Mouse (Mus musculus) liver, embryonic 14.5 days (tissue): ENCODE measurements around the gene Six5.

ENCODE experiments used
- CTCF ChIP-seq: IDR thresholded peaks from 2 replicates; pipeline ENCODE4 v1.5.1; 2016; ENCODE audit warnings: antibody characterized with exemption, low read depth, control low read depth
- EP300 ChIP-seq: IDR thresholded peaks from 2 replicates; pipeline ENCODE4 v1.6.1; 2016; ENCODE audit warnings: antibody characterized with exemption, low read depth

DNA sequence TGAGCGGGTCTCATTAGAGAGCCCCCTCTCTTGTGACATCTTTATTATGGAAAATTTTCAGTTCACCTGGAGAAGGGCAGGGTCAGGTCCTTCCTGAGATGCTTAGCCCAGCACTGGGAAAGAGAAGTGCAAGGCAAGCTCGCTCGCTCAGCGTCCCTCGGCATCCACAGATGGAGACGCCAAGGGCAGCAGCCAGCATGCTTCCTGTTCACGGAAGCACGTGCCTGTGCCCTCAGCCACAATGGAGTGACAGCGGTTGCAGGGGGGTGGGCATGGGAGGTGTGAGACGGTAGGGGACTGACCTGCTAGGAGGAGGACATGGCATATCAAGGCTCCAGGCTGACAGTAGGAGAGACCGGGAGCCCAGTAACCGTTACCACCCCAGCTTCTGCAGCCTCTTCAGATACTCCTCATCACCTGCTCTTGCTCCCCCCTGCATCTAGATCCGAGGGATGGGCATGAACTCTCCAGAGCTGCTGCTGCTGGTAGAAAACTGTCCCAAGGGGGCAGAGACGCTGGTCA lies 46.3 kb upstream of the Six5 start:
- TF ChIP-seq CTCF (no peak), EP300 (no peak)
